Mouse (Mus musculus) 3134 (cell line): ENCODE data around the gene Errfi1.
"Not testable (repeated sequence)": the region's sequence is repeated elsewhere in the genome, so short reads cannot be mapped to it uniquely, and the experiment has no call there.

Experiments
- DNase-seq: peaks from one replicate; pipeline ENCODE4 v3.0.0-alpha.2; 2011; ENCODE audit warnings: low spot score; ENCODE audit not compliant: insufficient read length; ENCODE audit errors: extremely low read depth

Errfi1 gene

GRCm38 (mm10) chr4:150874416-150874815 is 20.7 kb downstream of the Errfi1 start:
- not testable (repeated sequence) for DNase-seq

- no peak for DNase-seq
Measured at GRCm38 (mm10) chr4:150875393-150875792, 21.7 kb downstream of the Errfi1 start.

- DNase-seq: no peak
Measured at GRCm38 (mm10) chr4:150879631-150880030, 25.9 kb downstream of the Errfi1 start.

- no peak for DNase-seq
Measured at GRCm38 (mm10) chr4:150880364-150880763, 26.6 kb downstream of the Errfi1 start.

GRCm38 (mm10) chr4:150882632-150883031 is 28.9 kb downstream of the Errfi1 start:
- DNase-seq: no peak

GRCm38 (mm10) chr4:150887903-150888302 is 34.2 kb downstream of the Errfi1 start:
- no peak for DNase-seq

GRCm38 (mm10) chr4:150888492-150888891 is 34.8 kb downstream of the Errfi1 start:
- DNase-seq: no peak

- DNase-seq: no peak
Measured at GRCm38 (mm10) chr4:150889273-150889954, 35.7 kb downstream of the Errfi1 start.

GRCm38 (mm10) chr4:150889955-150890315 is 36.2 kb downstream of the Errfi1 start:
- no peak for DNase-seq

GRCm38 (mm10) chr4:150891308-150891707 is 37.6 kb downstream of the Errfi1 start:
- no peak for DNase-seq

GRCm38 (mm10) chr4:150894718-150895501 is 41.2 kb downstream of the Errfi1 start:
- DNase-seq: no peak

- no peak for DNase-seq
Measured at GRCm38 (mm10) chr4:150896896-150897624, 43.3 kb downstream of the Errfi1 start.

GRCm38 (mm10) chr4:150898716-150899365 is 45.1 kb downstream of the Errfi1 start:
- DNase-seq: peak; percentile 30

- no peak for DNase-seq
Measured at GRCm38 (mm10) chr4:150900486-150900885, 46.8 kb downstream of the Errfi1 start.

- peak; percentile 30 for DNase-seq
Measured at GRCm38 (mm10) chr4:150901651-150902050, 47.9 kb downstream of the Errfi1 start.

GRCm38 (mm10) chr4:150902062-150902461 is 48.3 kb downstream of the Errfi1 start:
- DNase-seq: no peak

- DNase-seq: no peak
Measured at GRCm38 (mm10) chr4:150903091-150903742, 49.5 kb downstream of the Errfi1 start.

- DNase-seq: no peak
Measured at GRCm38 (mm10) chr4:150907099-150907498, 53.4 kb downstream of the Errfi1 start.

- DNase-seq: not testable (repeated sequence)
Measured at GRCm38 (mm10) chr4:150908512-150908911, 54.8 kb downstream of the Errfi1 start.

GRCm38 (mm10) chr4:150909451-150910156 is 55.9 kb downstream of the Errfi1 start:
- peak; percentile 95 for DNase-seq
